Mouse (Mus musculus): Measurements from ENCODE around the gene Rbpjl. TPM values are rescaled to one million over a fixed set of nuclear protein-coding genes. Genes with fewer than 3 reads are reported as not detected.

Gene Rbpjl
- polyA plus RNA-seq, 1 experiment from 2014 or later, result 0.15 TPM

DNA sequence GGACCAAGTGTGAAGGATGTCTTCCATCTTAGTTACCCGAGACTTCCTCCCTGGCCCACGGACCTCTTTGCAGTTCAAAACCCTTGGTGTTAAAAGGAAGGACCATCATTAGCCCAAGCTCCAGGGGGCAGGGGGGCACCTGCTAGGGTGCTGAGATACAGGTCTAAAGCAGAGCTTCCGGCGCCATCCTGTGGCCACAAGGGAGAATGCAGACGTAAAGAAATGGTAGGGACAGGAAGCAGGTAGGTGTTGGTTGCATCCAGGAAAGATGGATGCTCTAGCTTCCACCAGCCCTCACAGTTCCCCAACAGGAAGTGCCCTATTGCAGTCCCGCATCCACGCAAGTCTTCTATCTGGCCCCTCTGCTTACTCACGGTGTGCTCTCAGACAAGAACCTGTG is 16.0 kb upstream of the Rbpjl start:
- WGBS, result 15% methylated on average over 8 of the region's 8 CpGs
- Histone ChIP-seq H3K27me3 (replicated peaks; ENCODE audit: control insufficient read depth, insufficient read depth, low read length) (peaks cover 3% of the 10 kb centered on the region; the same call in 1 of the 2 replicates), H3K9ac (ENCODE audit: low read depth, low read length) (no peak overlapping the region), H3K27ac (ENCODE audit: low read depth, low read length) (no peak overlapping the region), H3K4me1 (ENCODE audit: control insufficient read depth, insufficient read depth, low read depth, low read length) (peaks cover 7% of the 10 kb centered on the region), H3K4me2 (ENCODE audit: low read length) (no peak overlapping the region), H3K9me3 (ENCODE audit: control insufficient read depth, low read length) (no peaks in the 10 kb centered on the region), H3K4me3 (ENCODE audit: low read length) (no peak overlapping the region), H3K36me3 (ENCODE audit: control insufficient read depth, insufficient read depth, low read length) (no peaks in the 10 kb centered on the region)
- no peak for ATAC-seq

DNA sequence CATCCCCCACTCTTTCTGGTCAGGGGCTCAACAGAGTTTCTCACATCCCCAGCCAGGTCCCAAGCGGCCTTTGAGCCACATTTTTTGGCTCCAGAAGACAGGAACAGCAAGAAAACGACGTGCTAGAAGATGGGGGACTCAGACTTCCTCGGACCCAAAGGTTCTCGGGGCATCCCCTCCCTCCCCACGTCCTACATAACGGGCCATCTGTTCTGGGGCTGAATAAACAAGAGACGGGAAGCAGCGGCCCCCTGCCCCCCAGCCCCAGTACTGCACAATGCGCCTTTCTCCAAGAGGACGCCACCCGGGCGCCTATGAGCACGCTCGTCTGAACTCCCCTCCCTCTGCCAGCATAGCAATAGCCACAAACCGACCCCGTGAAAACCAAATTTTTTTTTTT is 13.9 kb upstream of the Rbpjl start, which contains the start of gene Slpi:
Slpi (minus strand) TSS at position 76 of the 400 bp plus-strand sequence.
- H3K4me1 ChIP-seq (ENCODE audit: control insufficient read depth, insufficient read depth, low read depth, low read length), result peaks cover 7% of the 10 kb centered on the region
- H3K9me3 ChIP-seq (ENCODE audit: control insufficient read depth, low read length), result no peaks in the 10 kb centered on the region
- H3K27me3 ChIP-seq (replicated peaks; ENCODE audit: control insufficient read depth, insufficient read depth, low read length), result peaks cover 3% of the 10 kb centered on the region; the same call in 1 of the 2 replicates
- WGBS, result under 1% methylated on average over 17 of the region's 17 CpGs
- peak; percentile 68 for ATAC-seq
- no peaks in the 10 kb centered on the region for H3K36me3 ChIP-seq (ENCODE audit: control insufficient read depth, insufficient read depth, low read length)
- peak within 1 kb of the TSS; percentile 59 for H3K4me3 ChIP-seq (ENCODE audit: low read length)
- peak within 1 kb of the TSS; percentile 81 for H3K4me2 ChIP-seq (ENCODE audit: low read length)
- peak within 1 kb of the TSS; percentile 76 for H3K27ac ChIP-seq (ENCODE audit: low read depth, low read length)
- H3K9ac ChIP-seq (ENCODE audit: low read depth, low read length), result peak within 1 kb of the TSS; percentile 74

DNA sequence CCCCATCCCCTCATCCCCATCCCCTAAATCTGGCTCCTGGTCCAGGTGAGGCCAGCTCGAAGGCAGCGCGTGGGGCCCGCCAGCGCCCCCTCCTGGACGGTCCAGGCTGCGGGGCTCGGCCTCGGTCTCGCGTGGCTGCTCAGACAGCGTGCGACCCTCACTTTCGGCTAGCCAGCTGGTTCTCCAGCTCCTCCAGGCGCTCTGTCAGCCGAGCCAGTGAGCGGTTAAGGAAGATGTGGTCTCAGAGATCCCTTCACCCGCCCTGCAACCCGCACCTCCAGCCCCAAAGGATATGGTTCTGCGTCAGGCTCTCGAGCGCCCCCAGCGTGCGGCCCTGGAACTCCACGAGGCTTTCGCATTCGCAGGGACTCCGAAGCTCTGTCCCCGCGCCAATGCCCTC is 13.4 kb upstream of the Rbpjl start:
- Histone ChIP-seq H3K27me3 (replicated peaks; ENCODE audit: control insufficient read depth, insufficient read depth, low read length) (peaks cover 3% of the 10 kb centered on the region; the same call in 1 of the 2 replicates), H3K9me3 (ENCODE audit: control insufficient read depth, low read length) (no peaks in the 10 kb centered on the region), H3K4me1 (ENCODE audit: control insufficient read depth, insufficient read depth, low read depth, low read length) (peaks cover 7% of the 10 kb centered on the region), H3K27ac (ENCODE audit: low read depth, low read length) (peak overlapping the region; percentile 76), H3K9ac (ENCODE audit: low read depth, low read length) (peak overlapping the region; percentile 74), H3K4me2 (ENCODE audit: low read length) (peak overlapping the region; percentile 81), H3K4me3 (ENCODE audit: low read length) (peak overlapping the region; percentile 59), H3K36me3 (ENCODE audit: control insufficient read depth, insufficient read depth, low read length) (no peaks in the 10 kb centered on the region)
- 0% methylated on average over 30 of the region's 30 CpGs for WGBS
- peak; percentile 74 for ATAC-seq

DNA sequence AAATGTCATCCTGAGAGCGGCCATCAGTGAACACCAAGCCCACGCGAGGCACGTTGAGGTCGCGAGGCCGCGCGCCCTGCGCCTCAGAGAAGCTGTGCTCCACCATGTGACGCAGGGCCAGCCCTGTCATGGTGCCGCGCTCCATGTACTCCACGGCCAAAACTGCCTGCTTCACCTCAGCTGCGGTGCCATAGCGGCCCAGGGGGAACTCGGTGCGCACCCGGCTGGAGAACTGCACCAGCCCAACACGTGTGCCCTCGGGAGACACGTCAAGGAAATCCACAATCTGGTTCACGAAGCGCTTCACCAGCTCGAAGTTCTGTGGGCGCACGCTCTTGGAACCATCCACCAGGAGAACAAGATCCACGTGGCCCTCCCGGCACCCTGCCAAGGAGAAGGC is 9.8 kb upstream of the Rbpjl start:
- H3K27me3 ChIP-seq (replicated peaks; ENCODE audit: control insufficient read depth, insufficient read depth, low read length), result no peaks in the 10 kb centered on the region
- H3K4me1 ChIP-seq (ENCODE audit: control insufficient read depth, insufficient read depth, low read depth, low read length), result no peaks in the 10 kb centered on the region; the same call in 1 of the 2 replicates
- no peaks in the 10 kb centered on the region for H3K36me3 ChIP-seq (ENCODE audit: control insufficient read depth, insufficient read depth, low read length)
- WGBS, result 80% methylated on average over 29 of the region's 29 CpGs
- H3K27ac ChIP-seq (ENCODE audit: low read depth, low read length), result no peak overlapping the region
- H3K9ac ChIP-seq (ENCODE audit: low read depth, low read length), result no peak overlapping the region
- no peak for ATAC-seq
- H3K9me3 ChIP-seq (ENCODE audit: control insufficient read depth, low read length), result peaks cover 10% of the 10 kb centered on the region
- no peak overlapping the region for H3K4me3 ChIP-seq (ENCODE audit: low read length)
- H3K4me2 ChIP-seq (ENCODE audit: low read length), result no peak overlapping the region

DNA sequence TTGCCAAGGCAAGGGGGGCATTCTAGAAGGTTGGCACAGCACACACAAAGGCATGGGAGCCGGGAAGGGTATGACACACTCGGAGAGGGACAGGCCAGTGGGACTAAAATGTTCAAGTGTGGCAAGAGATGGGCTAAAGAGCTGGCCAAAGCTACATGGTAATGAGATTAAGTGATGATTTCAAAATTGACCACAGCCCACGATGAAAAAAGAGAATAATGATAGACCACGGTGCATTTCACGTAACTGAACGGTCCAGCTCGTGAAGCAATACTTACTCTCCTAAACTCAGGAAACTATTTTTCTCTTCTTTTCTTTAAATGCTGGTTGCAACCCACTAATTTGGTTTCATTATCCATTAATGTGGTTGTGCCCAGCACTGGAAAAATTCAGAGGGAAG is 6.9 kb upstream of the Rbpjl start:
- ATAC-seq, result no peak
- no peaks in the 10 kb centered on the region for H3K36me3 ChIP-seq (ENCODE audit: control insufficient read depth, insufficient read depth, low read length)
- H3K27ac ChIP-seq (ENCODE audit: low read depth, low read length), result no peak overlapping the region
- H3K4me1 ChIP-seq (ENCODE audit: control insufficient read depth, insufficient read depth, low read depth, low read length), result peaks cover 6% of the 10 kb centered on the region
- H3K4me3 ChIP-seq (ENCODE audit: low read length), result no peak overlapping the region
- WGBS, result 92% methylated on average over 7 of the region's 7 CpGs
- H3K4me2 ChIP-seq (ENCODE audit: low read length), result no peak overlapping the region
- peaks cover 11% of the 10 kb centered on the region for H3K9me3 ChIP-seq (ENCODE audit: control insufficient read depth, low read length)
- H3K27me3 ChIP-seq (replicated peaks; ENCODE audit: control insufficient read depth, insufficient read depth, low read length), result peaks cover 18% of the 10 kb centered on the region
- H3K9ac ChIP-seq (ENCODE audit: low read depth, low read length), result no peak overlapping the region

DNA sequence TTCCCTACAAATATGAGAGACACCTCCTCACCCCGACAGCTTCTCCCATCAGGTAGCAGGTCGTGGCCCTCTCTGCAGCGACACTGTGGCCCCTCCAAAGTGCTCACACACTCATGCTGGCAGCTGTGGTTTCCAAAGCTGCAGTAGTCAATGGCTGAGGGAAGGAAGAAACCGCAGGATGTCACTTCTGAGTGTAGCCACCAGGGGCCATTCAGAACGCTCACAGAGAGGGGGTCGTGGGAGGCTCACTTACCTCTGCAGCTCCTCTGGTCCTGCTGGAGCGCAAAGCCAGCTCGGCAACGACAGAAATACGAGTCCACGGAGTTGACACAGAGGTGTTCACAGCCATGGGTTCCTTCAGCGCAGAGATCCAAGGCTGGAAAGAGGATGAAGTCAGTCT is 6.0 kb upstream of the Rbpjl start:
- Histone ChIP-seq H3K27me3 (replicated peaks; ENCODE audit: control insufficient read depth, insufficient read depth, low read length) (peaks cover 26% of the 10 kb centered on the region), H3K4me2 (ENCODE audit: low read length) (no peak overlapping the region), H3K36me3 (ENCODE audit: control insufficient read depth, insufficient read depth, low read length) (no peaks in the 10 kb centered on the region), H3K9me3 (ENCODE audit: control insufficient read depth, low read length) (peaks cover 11% of the 10 kb centered on the region), H3K27ac (ENCODE audit: low read depth, low read length) (no peak overlapping the region), H3K4me1 (ENCODE audit: control insufficient read depth, insufficient read depth, low read depth, low read length) (peaks cover 6% of the 10 kb centered on the region), H3K4me3 (ENCODE audit: low read length) (no peak overlapping the region), H3K9ac (ENCODE audit: low read depth, low read length) (no peak overlapping the region)
- 77% methylated on average over 12 of the region's 12 CpGs for WGBS
- no peak for ATAC-seq

DNA sequence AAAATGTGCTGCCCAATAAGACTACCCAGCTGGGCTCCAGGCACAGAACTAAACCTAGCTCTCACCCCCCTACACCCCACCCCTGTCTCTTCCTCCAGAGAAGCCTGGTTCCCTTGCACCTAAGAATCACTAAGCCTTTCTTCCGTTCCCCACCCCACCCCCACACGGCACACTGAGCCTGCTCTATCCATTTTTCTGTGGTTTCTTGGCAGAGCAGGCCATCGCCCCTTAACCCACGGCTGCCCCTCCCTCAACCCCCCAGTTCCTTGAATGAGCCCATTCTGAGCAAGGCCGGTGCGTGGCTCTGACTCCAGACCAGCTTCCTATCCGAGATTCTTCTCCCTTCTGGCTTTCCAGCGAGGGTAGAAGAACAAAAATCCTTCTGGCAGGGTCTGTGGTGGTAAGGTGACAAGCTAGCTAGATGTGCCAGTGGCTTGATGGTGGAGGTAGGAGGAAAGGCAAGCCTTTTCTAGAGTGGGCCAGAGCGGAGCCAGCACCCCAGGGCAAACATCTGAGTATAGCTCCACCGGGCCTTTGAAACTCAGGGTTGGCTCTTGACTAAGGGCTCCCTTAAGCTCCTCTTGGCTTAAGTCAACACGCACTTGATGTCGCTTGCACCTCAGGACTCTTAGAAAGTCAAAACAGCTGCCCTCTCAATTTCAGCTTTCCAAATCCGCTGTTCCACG is 598 bp downstream of the Rbpjl start:
- Histone ChIP-seq H3K4me1 (ENCODE audit: control insufficient read depth, insufficient read depth, low read depth, low read length) (peaks cover 9% of the 10 kb centered on the region), H3K4me3 (ENCODE audit: low read length) (no peak overlapping the region), H3K27me3 (replicated peaks; ENCODE audit: control insufficient read depth, insufficient read depth, low read length) (peaks cover 74% of the 10 kb centered on the region), H3K9ac (ENCODE audit: low read depth, low read length) (no peak overlapping the region), H3K36me3 (ENCODE audit: control insufficient read depth, insufficient read depth, low read length) (no peaks in the 10 kb centered on the region), H3K9me3 (ENCODE audit: control insufficient read depth, low read length) (no peaks in the 10 kb centered on the region), H3K27ac (ENCODE audit: low read depth, low read length) (no peak overlapping the region), H3K4me2 (ENCODE audit: low read length) (no peak overlapping the region)
- 10% methylated on average over 14 of the region's 14 CpGs for WGBS
- no peak for ATAC-seq

DNA sequence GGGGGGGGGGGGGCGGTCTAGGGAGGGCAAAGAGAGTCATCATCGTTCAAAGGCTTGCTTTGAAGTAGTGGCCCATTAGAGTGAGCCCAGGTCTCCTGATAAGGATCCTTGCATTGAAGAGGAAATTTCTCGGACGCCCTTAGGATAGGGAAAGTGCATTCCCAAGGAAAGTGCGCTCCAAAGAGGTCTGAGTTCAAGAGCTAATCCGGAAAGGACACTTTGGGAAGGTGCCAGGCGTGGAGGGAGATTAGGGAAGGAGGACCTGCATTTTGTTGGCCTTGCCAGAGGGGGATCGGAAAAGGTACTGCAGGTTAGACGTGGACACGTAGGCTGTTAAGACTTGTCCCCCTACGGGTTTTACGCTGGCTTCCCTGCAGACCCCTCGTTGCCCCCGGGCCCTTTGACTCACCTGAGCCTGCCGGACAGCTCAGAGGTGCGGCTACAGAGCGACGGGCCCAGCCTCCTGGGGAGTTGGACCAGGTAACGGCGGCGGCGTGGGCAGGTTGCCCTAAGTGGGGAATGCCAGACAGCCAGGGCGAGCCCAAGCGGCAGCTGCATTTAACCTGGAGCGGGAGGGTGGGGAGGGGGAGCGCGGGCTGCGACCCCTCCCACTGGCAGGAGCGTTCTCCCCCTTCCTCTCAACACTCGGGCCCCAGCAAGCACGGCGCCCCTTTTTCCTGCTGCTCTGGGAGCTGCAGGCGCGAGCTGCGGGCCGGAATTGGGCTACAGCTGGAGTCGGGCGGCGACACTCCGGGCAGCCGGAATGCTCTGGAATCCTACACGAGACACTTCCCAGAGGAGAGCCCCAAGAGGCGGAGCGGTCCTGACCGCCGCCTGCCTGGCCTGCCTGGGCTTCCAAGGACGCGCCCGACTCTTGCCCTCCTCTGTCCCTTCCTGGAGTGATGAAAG is 1.4 kb downstream of the Rbpjl start:
- Histone ChIP-seq H3K27ac (ENCODE audit: low read depth, low read length) (no peak overlapping the region), H3K27me3 (replicated peaks; ENCODE audit: control insufficient read depth, insufficient read depth, low read length) (peaks cover 71% of the 10 kb centered on the region), H3K4me3 (ENCODE audit: low read length) (peak overlapping the region; percentile 23), H3K4me2 (ENCODE audit: low read length) (peak overlapping the region; percentile 53), H3K9ac (ENCODE audit: low read depth, low read length) (peak overlapping the region; percentile 35), H3K9me3 (ENCODE audit: control insufficient read depth, low read length) (no peaks in the 10 kb centered on the region), H3K4me1 (ENCODE audit: control insufficient read depth, insufficient read depth, low read depth, low read length) (peaks cover 9% of the 10 kb centered on the region), H3K36me3 (ENCODE audit: control insufficient read depth, insufficient read depth, low read length) (no peaks in the 10 kb centered on the region)
- under 1% methylated on average over 42 of the region's 49 CpGs for WGBS
- ATAC-seq, result no peak

DNA sequence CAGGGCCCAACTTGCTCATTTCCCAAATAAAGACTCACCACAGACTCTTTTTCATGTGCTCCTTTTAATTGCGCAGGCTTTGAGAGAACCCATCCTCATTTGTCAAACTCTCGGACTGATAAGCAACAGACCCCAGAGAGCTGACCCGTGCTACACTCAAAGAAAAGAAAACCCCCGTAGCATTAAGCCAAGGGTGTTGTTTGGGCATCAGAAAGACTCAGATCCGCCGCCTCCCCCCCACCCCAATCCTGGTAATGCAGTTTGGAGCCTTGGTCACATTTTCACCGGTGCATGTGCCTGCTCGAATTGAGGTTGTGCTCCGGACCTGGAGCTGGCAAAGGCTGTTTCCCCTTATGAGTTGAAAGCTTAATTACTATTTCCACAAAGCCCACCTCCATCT is 2.1 kb downstream of the Rbpjl start, which contains the start of gene Matn4:
Matn4 (minus strand) TSS at position 101 of the 400 bp plus-strand sequence.
- Histone ChIP-seq H3K9ac (ENCODE audit: low read depth, low read length) (peak within 1 kb of the TSS; percentile 35), H3K27ac (ENCODE audit: low read depth, low read length) (no peak within 1 kb of the TSS), H3K36me3 (ENCODE audit: control insufficient read depth, insufficient read depth, low read length) (no peaks in the 10 kb centered on the region), H3K4me3 (ENCODE audit: low read length) (peak within 1 kb of the TSS; percentile 23), H3K4me1 (ENCODE audit: control insufficient read depth, insufficient read depth, low read depth, low read length) (peaks cover 9% of the 10 kb centered on the region), H3K27me3 (replicated peaks; ENCODE audit: control insufficient read depth, insufficient read depth, low read length) (peaks cover 67% of the 10 kb centered on the region), H3K4me2 (ENCODE audit: low read length) (peak within 1 kb of the TSS; percentile 53), H3K9me3 (ENCODE audit: control insufficient read depth, low read length) (no peaks in the 10 kb centered on the region)
- WGBS, result 11% methylated on average over 9 of the region's 9 CpGs
- ATAC-seq, result no peak
